Mouse (Mus musculus) forebrain, embryonic 13.5 days (tissue): Measurements from ENCODE around the gene Gm21954. TPM values are rescaled to one million over a fixed set of nuclear protein-coding genes. Genes with fewer than 3 reads are reported as not detected.

Source experiments
- ATAC-seq: fragments of 200-750 bp; cut with Nextera tagmentation; 2 replicates; pipeline ENCODE4 v1.8.0; 2017
- H3K27ac ChIP-seq: fragments of 300-500 bp; sonication (generic); 2 replicates; pipeline ENCODE4 v1.5.1; 2015; ENCODE audit warnings: inconsistent platforms, mild to moderate bottlenecking, moderate library complexity
- H3K27me3 ChIP-seq: fragments of 300-500 bp; sonication (generic); 2 replicates; pipeline ENCODE4 v1.6.1; 2015; ENCODE audit warnings: mild to moderate bottlenecking, inconsistent platforms
- H3K36me3 ChIP-seq: fragments of 300-500 bp; sonication (generic); 2 replicates; pipeline ENCODE4 v1.6.1; 2015; ENCODE audit warnings: mild to moderate bottlenecking, inconsistent platforms; ENCODE audit not compliant: poor library complexity, severe bottlenecking
- H3K4me1 ChIP-seq: fragments of 300-500 bp; sonication (generic); 2 replicates; pipeline ENCODE4 v1.6.1; 2015; ENCODE audit warnings: inconsistent platforms
- H3K4me2 ChIP-seq: fragments of 300-500 bp; sonication (generic); 2 replicates; pipeline ENCODE4 v1.6.1; 2015; ENCODE audit warnings: inconsistent platforms, mild to moderate bottlenecking, moderate library complexity
- H3K4me3 ChIP-seq: fragments of 300-500 bp; sonication (generic); 2 replicates; pipeline ENCODE4 v1.5.1; 2015; ENCODE audit warnings: mild to moderate bottlenecking, inconsistent platforms
- H3K9ac ChIP-seq: fragments of 300-500 bp; sonication (generic); 2 replicates; pipeline ENCODE4 v1.6.1; 2015; ENCODE audit warnings: mild to moderate bottlenecking, inconsistent platforms
- H3K9me3 ChIP-seq: fragments of 300-500 bp; sonication (generic); replicated peaks from 2 replicates; pipeline ENCODE4 v1.6.1; 2016; ENCODE audit warnings: inconsistent platforms
- WGBS: fragments of 180-500 bp; shearing (Covaris S2); methylation state at CpG from one replicate; pipeline ENCODE4 v1.1.7; 2015; 5-methylcytosine and 5-hydroxymethylcytosine counted together
- polyA plus RNA-seq: library from polyadenylated mRNA; unstranded; fragments of >200 nt; fragmentation: Nextera tagmentation; extraction: Ambion mirVana; gene quantifications from 2 replicates; pipeline ENCODE4 v1.2.1, GENCODE M21; 2015

Gene Gm21954
- polyA plus RNA-seq, 1 experiment from 2014 or later = not detected

DNA sequence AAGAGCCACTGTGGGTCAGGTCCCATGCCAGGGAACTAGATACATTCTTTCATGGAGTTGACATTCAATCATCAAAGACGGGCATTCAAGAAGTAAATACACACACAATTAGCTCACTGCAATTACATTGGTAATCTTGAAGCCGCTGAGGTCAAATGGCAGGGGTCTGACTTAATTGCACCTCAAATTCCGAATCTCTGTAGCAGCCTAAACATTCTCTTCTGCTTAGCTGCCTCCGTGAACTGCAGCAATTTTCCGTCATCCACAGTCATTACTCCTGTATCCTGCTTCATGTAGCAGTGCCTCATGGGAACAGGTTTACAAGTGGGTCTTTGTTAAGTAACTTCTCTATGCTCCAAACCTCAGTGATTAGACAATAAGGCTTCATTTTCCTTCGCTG is 20.0 kb upstream of the Gm21954 start:
- Histone ChIP-seq H3K27ac (no peak overlapping the region), H3K4me1 (peaks cover 10% of the 10 kb centered on the region), H3K4me2 (no peak overlapping the region), H3K9ac (no peak overlapping the region), H3K27me3 (no peaks in the 10 kb centered on the region), H3K36me3 (peaks cover 29% of the 10 kb centered on the region), H3K9me3 (no peaks in the 10 kb centered on the region), H3K4me3 (no peak overlapping the region)
- WGBS = 15% methylated on average over 6 of the region's 6 CpGs
- no peak for ATAC-seq

DNA sequence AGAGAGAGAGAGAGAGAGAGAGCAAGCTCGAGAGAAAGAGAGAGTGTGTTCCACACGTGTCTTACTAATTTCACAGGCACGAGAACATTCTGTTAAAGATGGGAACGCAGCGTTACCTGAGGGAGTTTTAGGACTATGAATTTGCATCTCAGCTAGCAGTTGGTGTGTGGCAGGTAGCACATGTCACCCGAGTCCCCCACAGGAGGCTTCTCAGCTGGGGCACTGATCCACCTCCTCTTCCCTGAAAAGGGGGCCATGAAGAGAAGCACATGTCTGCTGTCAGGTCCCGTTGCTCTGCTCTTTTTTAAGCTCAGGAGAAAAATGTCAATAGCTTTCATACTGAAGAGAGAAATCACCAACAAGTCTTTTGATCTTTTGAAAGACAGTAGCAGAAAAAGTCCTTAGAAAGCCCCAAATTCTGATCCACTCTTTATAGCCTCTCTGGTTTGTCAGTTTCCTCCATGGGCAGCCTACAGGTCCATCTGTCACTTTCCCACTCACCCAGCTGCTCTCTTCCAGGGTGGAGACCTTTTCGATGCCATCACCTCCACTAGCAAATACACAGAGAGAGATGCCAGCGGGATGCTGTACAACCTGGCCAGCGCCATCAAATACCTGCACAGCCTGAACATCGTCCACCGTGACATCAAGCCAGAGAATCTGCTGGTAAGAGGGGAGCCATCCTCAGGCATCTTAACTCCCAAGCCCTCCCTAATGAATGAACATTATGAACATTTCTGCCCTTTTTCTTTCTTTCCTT is 17.4 kb upstream of the Gm21954 start:
- WGBS = 82% methylated on average over 12 of the region's 12 CpGs
- no peak overlapping the region for H3K4me3 ChIP-seq
- no peak overlapping the region for H3K27ac ChIP-seq
- H3K36me3 ChIP-seq = peaks cover 40% of the 10 kb centered on the region
- no peaks in the 10 kb centered on the region for H3K27me3 ChIP-seq
- ATAC-seq = no peak
- no peak overlapping the region for H3K9ac ChIP-seq
- peaks cover 6% of the 10 kb centered on the region for H3K4me1 ChIP-seq
- H3K9me3 ChIP-seq = no peaks in the 10 kb centered on the region
- no peak overlapping the region for H3K4me2 ChIP-seq

DNA sequence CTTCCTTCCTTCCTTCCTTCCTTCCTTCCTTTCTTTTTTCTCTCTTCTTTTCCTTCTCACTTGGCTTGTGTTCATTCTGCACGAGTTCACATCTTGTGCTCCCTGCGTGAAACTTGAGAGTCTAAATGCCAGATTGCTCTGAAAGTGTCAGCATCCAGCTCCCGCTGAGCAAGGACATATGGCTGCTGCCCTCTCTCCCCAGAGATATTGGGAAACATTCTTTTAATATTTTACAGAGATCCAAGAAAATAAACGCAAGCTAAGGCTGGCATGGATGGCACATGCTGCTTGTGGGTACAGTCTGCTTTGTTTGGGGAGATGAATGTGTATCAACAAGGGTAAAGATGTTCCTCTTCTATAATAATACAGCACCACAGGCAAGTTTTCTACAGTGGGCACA is 11.3 kb upstream of the Gm21954 start:
- Histone ChIP-seq H3K4me1 (no peaks in the 10 kb centered on the region), H3K9me3 (no peaks in the 10 kb centered on the region), H3K27me3 (no peaks in the 10 kb centered on the region), H3K9ac (no peak overlapping the region), H3K4me3 (no peak overlapping the region), H3K4me2 (no peak overlapping the region), H3K27ac (no peak overlapping the region), H3K36me3 (peaks cover 32% of the 10 kb centered on the region)
- ATAC-seq = no peak
- WGBS = 58% methylated on average over 4 of the region's 4 CpGs

DNA sequence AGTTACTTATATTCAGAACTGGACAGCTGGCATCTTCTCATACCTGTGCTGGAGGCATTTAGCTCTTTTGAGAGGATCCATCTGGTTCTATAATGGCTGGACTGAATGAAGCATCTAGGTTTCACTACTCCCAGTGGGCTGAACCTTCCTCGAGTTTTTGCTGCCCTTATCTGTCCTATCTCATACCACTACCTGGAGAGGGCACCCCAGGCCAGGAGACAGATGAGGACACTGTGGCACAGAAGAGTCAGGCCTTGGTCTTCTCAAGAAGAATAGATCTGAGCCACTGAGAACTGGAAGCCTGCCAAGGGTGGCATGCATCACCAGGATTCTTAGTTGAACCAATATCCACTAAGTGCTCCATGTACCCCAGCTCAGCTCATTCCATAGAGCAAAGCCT is 9.1 kb upstream of the Gm21954 start:
- Histone ChIP-seq H3K9ac (no peak overlapping the region), H3K36me3 (peaks cover 23% of the 10 kb centered on the region), H3K4me3 (no peak overlapping the region), H3K27ac (no peak overlapping the region), H3K4me1 (no peaks in the 10 kb centered on the region), H3K4me2 (no peak overlapping the region), H3K27me3 (no peaks in the 10 kb centered on the region), H3K9me3 (no peaks in the 10 kb centered on the region)
- 87% methylated on average over 1 of the region's 1 CpGs for WGBS
- no peak for ATAC-seq

DNA sequence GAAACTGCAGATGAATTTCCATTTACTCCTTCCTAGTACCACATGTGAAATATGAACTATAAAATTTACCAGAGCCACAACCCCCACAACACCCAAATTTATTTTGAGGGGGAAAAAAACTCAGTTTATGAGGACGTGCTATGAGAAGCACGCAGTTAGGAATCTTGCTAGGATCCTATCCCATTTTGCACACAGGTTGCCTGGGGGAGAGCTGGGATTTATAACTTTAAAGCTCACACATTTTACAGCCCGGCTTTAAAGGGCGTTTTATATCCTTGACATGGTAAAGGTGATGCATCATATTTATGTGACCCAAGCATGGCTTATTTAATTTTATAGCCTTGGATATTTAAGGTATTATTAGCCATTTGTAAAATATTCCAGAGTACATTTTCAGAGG is 7.3 kb upstream of the Gm21954 start:
- WGBS = 96% methylated on average over 4 of the region's 4 CpGs

DNA sequence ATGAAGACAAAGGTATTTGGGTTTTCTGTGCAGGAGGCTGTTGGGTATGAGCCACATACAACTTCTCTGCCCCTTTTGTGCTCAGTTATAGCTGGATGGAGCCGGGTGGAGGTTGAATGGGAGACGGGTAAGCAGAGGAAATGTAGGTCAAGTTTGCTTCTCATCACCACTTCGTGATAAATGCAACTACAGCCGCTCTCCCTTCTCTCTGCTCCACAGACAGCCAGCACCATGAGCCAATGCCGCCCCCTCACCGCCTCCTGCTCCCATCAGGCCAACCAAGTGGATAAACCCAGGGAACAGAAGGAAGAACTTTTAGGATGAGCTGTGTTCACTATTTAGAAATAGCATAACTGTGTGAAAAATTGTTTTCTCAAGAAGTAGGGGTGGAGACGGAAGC is 4.7 kb upstream of the Gm21954 start:
- WGBS = 94% methylated on average over 7 of the region's 7 CpGs
- no peaks in the 10 kb centered on the region for H3K9me3 ChIP-seq
- H3K4me3 ChIP-seq = no peak overlapping the region
- no peak for ATAC-seq
- H3K9ac ChIP-seq = no peak overlapping the region
- no peaks in the 10 kb centered on the region for H3K27me3 ChIP-seq
- H3K27ac ChIP-seq = no peak overlapping the region
- peaks cover 7% of the 10 kb centered on the region for H3K36me3 ChIP-seq
- peaks cover 5% of the 10 kb centered on the region; the same call in 1 of the 2 replicates for H3K4me1 ChIP-seq
- no peak overlapping the region for H3K4me2 ChIP-seq

More for the DNA sequence above, 7.3 kb upstream of the Gm21954 start:
- Histone ChIP-seq H3K9ac (no peak overlapping the region), H3K9me3 (no peaks in the 10 kb centered on the region), H3K4me2 (no peak overlapping the region), H3K36me3 (peaks cover 14% of the 10 kb centered on the region), H3K4me1 (no peaks in the 10 kb centered on the region), H3K27me3 (no peaks in the 10 kb centered on the region), H3K4me3 (no peak overlapping the region), H3K27ac (no peak overlapping the region)
- ATAC-seq = no peak

DNA sequence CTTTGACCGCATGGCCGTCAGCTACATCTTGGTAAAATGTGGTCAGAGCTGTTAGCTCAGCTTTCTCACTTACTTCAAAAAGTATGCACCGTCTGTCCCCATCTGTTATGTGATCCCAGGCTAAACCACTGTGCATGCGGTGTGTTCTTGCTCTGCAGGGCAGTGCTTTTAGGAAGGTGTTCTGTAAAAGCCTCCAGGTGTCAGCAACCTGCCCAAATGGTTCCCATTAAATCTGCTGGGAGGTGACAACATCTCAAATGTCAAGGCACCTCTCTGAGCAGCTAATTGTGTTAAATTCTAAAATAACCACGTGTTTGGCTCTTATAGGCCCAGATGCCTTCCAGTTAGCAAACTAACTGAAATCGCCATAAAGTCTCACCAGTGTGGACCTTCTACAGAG is 1.1 kb upstream of the Gm21954 start:
- H3K4me2 ChIP-seq = no peak overlapping the region
- no peaks in the 10 kb centered on the region for H3K36me3 ChIP-seq
- peaks cover 5% of the 10 kb centered on the region; the same call in 1 of the 2 replicates for H3K4me1 ChIP-seq
- no peaks in the 10 kb centered on the region for H3K9me3 ChIP-seq
- ATAC-seq = no peak
- WGBS = 69% methylated on average over 6 of the region's 6 CpGs
- no peak overlapping the region for H3K27ac ChIP-seq
- H3K4me3 ChIP-seq = no peak overlapping the region
- no peaks in the 10 kb centered on the region for H3K27me3 ChIP-seq
- H3K9ac ChIP-seq = no peak overlapping the region

DNA sequence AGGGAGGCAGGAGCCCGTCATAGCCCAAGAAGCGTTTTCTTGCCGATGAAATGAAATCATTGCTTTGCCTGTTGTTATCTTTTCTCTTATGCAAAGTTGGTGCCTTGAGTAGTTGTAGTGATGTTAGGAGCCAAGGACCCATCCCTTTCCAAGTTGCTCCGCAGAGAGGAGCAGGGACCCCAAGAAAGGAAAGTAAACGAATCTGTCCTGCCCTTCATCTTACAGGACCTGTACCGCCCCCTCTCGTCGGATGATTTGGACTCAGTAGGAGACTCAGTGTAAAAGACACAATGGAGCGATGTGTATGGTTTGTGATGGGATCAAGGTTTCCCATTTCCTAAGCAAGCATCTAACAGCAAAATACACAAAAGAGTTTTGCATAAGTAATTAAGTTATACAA is 5.7 kb downstream of the Gm21954 start:
- 54% methylated on average over 9 of the region's 9 CpGs for WGBS
- H3K27me3 ChIP-seq = no peaks in the 10 kb centered on the region
- no peak for ATAC-seq
- no peaks in the 10 kb centered on the region for H3K36me3 ChIP-seq
- no peak overlapping the region for H3K27ac ChIP-seq
- no peak overlapping the region for H3K4me3 ChIP-seq
- H3K9me3 ChIP-seq = no peaks in the 10 kb centered on the region
- H3K4me1 ChIP-seq = peaks cover 29% of the 10 kb centered on the region
- no peak overlapping the region for H3K4me2 ChIP-seq
- no peak overlapping the region for H3K9ac ChIP-seq

DNA sequence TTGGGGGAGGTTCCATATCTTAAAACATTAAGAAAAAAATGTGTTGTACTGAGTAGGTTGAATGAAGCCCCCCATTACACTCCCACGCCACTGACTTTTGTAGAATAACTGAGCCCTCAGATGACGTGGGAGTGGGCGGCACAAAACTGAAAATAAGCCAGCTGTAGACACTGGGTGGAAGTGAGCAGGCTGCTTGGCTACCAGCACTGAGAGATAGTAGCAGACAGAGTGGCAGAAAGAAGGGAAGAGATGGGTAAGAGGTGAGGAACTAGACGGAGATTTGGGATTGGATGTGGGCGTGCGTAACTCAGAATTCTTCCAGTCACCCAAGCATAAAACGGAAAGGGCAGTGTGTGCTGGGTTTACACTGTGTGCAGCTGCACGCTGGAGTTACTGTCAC is 6.2 kb downstream of the Gm21954 start:
- Histone ChIP-seq H3K27ac (no peak overlapping the region), H3K9ac (no peak overlapping the region), H3K4me1 (peaks cover 35% of the 10 kb centered on the region), H3K36me3 (no peaks in the 10 kb centered on the region), H3K27me3 (no peaks in the 10 kb centered on the region), H3K4me3 (no peak overlapping the region), H3K9me3 (no peaks in the 10 kb centered on the region), H3K4me2 (no peak overlapping the region)
- no peak for ATAC-seq
- 77% methylated on average over 8 of the region's 8 CpGs for WGBS

DNA sequence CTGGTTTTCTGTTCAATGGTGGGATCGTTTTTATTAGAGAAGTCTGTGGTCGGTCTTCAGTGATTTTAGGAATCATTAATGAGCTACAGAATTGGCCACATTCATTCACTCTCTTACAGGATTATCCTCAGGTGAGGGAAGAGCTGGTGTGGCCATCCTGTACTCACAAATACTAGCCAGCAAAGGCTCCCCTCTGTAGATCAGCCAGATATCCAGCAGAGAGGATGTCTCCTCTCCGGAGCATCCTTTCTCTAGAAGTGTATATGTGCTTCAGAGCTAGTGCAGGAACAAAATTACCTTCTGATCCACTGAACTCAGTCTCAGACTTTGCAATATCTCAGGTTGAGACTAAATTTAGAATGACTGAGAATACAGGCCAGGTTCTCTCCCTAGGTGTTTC is 7.8 kb downstream of the Gm21954 start:
- Histone ChIP-seq H3K4me2 (no peak overlapping the region), H3K27me3 (no peaks in the 10 kb centered on the region), H3K9me3 (no peaks in the 10 kb centered on the region), H3K27ac (no peak overlapping the region), H3K36me3 (0 out of 2 replicates have a peak, but pooled peaks cover 7% of the 10 kb centered on the region), H3K9ac (no peak overlapping the region), H3K4me3 (no peak overlapping the region), H3K4me1 (peaks cover 41% of the 10 kb centered on the region)
- WGBS = 41% methylated on average over 3 of the region's 3 CpGs
- ATAC-seq = no peak

DNA sequence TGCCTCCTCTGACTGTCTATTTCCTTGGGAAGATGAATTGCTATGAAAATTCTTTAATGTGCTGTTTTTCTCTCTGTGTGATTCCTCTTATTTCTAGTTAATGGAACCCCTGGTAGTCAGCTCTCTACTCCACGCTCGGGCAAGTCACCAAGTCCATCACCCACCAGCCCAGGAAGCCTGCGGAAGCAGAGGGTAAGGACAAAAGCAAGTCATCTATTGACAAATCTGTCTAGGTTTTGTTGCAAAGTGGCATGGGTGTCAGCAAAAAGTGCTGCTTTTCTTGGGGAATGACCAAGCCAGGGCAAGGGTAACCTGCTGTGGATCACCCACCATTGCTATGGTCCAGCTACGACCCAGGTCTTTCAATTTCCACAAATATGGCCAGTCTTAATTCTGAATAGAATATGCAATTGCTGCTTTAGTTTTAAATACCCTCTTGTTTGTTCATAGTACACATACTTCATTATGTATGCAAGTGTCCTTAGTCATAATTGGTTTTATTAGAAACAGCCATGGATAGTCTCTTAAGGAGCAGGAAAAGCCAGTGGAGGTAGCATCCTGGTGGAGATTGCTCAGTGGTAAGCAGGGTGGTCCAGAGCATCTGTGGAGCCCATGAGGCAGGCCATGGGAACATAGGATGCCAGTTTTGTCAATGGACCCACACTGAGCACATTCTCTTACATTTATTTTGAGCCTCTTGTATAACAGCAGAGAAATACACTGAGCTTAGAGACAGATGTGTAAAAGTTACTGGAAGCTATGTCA is 8.9 kb downstream of the Gm21954 start:
- Histone ChIP-seq H3K9ac (no peak overlapping the region), H3K4me3 (no peak overlapping the region), H3K4me1 (peaks cover 41% of the 10 kb centered on the region), H3K36me3 (0 out of 2 replicates have a peak, but pooled peaks cover 7% of the 10 kb centered on the region), H3K9me3 (no peaks in the 10 kb centered on the region), H3K4me2 (no peak overlapping the region), H3K27ac (no peak overlapping the region), H3K27me3 (no peaks in the 10 kb centered on the region)
- 87% methylated on average over 4 of the region's 4 CpGs for WGBS
- no peak for ATAC-seq
